Mouse (Mus musculus) gastrocnemius, adult 8-10 months (tissue): ENCODE data around the gene Gramd2. TPM values are rescaled to one million over a fixed set of nuclear protein-coding genes. Genes with fewer than 3 reads are reported as not detected.

ENCODE experiments used
- DNase-seq, 2 experiments: peaks; one replicate each; pipeline ENCODE4 v3.0.0; 2022; ENCODE audit warnings: low spot score in 2 of 2
- total RNA-seq, 4 experiments: library from RNA; stranded (reverse); gene quantifications; 2 replicates each; pipeline ENCODE4 v1.2.4; 2022

Gene Gramd2
- total RNA-seq, 4 experiments from 2014 or later: 0.27 to 0.36 TPM; not detected in 2

DNA sequence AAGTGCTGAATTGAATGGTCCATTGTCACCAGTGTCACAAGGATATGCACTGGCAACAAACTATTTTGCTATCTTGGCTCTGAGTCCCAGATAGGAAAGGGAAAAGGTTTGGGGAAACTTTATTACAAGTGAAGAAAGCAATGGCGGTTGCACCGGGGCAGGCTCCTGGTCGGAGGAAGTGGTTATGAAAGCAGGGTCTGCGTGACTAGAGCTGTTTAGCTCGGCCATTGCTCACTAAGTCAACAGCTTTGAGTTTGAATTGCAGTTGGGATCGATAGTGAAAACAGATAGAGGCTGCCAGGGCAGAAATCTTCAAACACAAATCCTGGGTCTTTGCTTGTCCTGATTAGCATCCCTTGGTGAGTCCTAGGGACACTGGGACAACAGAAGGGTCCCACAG, 12.0 kb upstream of the Gramd2 start:
- DNase-seq: no peak

DNA sequence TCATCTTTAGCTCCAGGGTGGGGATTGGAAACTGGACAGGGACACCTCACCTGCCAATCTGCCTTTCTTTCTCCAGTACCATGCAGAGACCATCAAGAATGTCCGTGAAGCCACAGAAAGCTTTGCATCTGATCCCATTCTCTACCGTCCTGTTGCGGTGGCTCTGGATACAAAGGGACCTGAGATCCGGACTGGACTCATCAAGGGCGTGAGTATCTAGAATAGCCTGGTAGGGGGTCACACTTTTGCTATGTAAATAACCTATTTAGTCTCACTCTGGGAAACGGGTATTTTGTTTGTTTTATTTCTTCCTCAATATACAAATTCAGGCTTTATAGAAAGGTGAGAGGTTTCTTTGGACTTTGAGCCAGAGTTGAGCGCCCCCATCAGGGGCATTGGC, 11.5 kb upstream of the Gramd2 start:
- no peak for DNase-seq

DNA sequence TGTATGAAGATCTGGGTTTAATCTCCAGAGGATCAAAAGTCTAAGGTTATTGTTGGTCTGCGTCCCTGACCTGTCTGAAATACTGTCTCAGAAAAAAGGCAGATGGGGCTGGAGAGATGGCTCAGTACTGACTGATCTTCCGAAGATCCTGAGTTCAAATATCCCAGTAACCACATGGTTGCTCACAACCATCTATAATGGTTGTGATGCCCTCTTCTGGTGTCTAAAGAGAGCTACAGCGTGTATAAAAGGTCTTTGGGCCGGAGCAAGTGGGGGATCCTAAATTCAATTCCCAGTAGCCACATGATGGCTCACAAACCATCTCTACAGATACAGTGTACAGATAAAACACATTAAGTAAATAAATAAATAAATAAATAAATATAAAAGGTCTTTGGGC, 10.8 kb upstream of the Gramd2 start:
- no peak for DNase-seq

- DNase-seq: peak; percentile 76 to 82
Measured at GRCm38 (mm10) chr9:59672195-59672894, 7.6 kb upstream of the Gramd2 start.

- DNase-seq: no peak
Measured at GRCm38 (mm10) chr9:59673427-59673826, 6.5 kb upstream of the Gramd2 start.

DNA sequence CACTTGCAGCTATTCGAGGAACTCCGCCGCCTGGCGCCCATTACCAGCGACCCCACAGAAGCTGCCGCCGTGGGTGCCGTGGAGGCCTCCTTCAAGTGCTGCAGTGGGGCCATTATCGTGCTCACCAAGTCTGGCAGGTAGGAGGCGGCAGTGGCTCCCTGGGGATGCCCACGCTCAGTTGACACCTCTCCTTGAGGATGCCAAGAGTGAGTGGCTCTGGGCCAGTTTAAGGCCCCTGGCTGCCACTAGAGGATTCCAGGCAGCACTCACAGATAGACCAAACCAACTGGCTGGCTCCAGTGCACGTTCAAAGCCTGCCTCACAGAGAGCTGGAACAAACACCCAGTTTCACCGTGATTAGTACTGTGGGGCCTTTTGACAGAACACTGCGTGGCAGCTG, 4.3 kb upstream of the Gramd2 start:
- DNase-seq: peak in 1 of 2 experiments; percentile 75

- no peak for DNase-seq
Measured at GRCm38 (mm10) chr9:59678313-59678712, 1.6 kb upstream of the Gramd2 start.

GRCm38 (mm10) chr9:59680534-59680875, 561 bp downstream of the Gramd2 start:
- DNase-seq: no peak

DNA sequence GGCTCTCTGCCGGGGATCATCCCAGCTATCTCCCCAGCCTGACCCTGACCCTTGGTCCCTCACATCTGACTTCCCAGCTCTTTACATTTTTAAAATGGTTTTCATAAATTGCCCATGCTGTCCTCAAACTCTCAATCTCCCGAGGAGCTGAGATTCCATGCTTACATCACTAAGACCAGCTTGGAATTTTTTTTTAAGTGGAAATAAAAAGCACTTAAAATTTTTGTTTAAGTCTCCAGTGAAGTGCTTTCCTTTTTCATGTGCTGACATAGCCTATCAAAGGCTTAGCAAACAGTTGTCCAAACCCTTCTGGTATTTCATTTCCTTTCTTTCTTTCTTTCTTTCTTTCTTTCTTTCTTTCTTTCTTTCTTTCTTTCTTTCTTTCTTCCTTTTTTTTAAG, 4.1 kb downstream of the Gramd2 start:
- DNase-seq: no peak

- no peak for DNase-seq
Measured at GRCm38 (mm10) chr9:59687416-59688046, 7.6 kb downstream of the Gramd2 start.

DNA sequence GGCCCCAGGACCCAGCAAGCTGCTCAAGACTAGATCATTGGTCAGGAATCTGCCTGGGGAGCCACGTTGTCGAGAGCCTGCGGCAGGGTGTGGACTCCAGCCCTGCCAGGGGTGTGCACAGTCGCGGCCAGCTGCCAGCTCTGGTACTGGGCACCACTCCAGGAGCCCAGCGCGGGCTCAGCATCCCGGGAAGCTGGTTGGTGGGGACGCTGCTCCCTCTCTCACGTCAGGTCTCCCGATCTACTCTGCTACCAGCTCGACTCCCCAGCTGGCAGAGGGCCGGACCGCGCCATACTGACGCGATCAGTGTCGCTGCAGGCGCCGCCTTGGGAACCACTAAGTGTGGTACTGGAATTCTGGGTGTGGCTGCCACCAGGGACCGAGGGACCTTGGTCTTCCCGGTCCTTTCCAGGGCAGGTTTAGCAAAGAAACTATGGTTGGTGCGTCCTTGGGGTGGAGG, 11.7 kb downstream of the Gramd2 start:
- peak; percentile 66 to 75 for DNase-seq

DNA sequence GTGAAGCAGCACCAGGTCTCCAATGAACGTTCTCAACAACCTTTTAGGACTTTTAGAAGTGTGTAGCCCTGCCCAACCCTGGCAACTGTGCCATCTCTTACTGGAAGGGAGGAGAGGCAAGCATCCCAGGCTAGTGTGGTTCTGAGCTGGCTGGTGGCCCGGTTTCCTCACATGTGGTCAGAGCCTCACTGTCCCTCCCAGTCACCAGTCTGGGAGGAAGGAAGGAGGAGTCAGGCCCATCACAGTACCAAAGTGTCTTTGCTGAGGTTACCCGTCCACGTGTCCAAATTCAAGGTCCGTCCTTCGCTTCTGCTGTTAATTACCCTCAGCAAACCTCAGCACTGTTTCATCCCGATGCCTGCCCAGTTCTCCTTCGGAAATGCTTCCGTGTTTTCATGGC, 12.2 kb downstream of the Gramd2 start:
- peak in 1 of 2 experiments; percentile 41 for DNase-seq

DNA sequence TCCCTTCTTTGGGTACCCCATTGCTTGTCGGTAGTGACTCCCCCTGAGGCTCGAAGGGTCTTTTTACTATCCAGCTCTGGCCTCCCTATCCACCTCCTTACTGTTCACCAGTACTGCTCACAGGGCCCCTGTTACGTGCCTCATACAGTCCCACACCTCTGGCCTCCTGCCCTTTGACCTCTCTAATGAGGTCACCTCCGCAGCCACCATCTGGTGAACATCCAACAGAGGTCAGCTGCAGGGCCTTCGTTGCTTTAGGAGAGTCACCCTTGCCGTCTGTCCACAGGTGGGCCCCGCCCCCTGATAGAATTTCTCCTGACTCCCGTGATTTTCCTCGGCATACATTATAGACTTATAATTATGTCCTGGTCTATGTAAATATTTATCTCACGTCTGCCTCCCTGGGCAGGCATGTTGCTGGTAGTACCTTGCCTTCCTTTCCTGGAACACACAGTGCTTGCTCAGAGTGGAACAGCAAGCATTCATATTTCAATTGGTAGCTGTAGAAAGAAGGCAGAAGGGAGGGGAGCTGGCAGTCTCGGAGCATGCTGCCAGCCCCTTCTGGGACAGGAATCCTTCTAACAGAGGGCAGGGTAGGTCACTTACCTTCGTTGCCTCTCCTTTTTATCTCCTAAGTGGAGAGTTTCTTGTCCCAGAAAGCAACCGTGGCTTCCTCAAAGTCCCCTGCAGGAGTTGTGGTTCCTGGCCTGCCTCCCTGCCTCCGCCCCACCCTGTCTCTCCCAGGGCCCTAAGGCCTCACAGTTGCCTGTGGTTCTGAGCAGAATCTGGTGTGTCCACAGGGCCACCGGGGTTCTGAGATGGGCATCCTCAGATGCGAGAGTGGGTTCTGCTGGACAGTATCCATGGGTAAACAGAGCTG, 14.9 kb downstream of the Gramd2 start:
- DNase-seq: no peak

GRCm38 (mm10) chr9:59695451-59695813, 15.5 kb downstream of the Gramd2 start:
- no peak for DNase-seq

DNA sequence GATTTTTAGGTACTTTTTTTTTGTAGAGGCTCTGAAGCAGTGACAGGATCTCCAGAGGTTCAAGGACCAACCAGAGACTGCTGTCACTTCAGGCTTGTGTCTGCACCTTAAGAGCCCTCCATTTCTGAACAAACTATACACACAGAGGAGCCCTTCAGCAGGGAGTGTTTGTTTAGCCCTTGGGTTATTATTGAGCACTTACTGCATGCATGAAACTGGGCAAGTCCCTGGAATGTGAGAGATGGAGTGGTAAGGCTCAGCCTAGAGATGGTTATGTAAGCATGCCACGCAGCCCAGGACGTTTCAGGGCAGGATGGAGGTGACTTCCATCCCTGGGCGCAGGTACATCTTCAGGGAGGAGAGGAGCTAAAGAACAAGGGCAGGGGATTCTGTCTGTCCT, 16.4 kb downstream of the Gramd2 start:
- DNase-seq: no peak

DNA sequence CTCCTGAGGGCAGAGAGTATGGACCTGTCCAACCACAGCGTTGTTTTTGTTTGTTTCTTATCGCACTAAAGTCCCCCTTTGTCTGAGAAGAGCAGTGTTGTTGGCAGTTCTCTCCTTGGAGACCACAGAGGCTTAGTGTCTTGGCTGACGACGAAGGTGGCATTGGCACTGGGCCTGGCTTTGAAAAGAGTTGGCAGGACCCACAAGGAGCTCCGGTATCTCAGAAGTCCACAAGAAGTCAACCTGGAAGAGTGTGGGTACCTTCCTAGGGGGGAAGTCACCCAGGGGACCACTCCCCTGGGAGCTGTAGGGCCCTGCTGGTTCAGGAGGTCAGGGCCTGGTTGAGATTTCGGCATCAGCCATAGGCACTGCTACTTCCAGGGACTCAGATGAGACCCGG, 21.1 kb downstream of the Gramd2 start:
- no peak for DNase-seq

- no peak for DNase-seq
Measured at GRCm38 (mm10) chr9:59703099-59703498, 23.2 kb downstream of the Gramd2 start.

DNA sequence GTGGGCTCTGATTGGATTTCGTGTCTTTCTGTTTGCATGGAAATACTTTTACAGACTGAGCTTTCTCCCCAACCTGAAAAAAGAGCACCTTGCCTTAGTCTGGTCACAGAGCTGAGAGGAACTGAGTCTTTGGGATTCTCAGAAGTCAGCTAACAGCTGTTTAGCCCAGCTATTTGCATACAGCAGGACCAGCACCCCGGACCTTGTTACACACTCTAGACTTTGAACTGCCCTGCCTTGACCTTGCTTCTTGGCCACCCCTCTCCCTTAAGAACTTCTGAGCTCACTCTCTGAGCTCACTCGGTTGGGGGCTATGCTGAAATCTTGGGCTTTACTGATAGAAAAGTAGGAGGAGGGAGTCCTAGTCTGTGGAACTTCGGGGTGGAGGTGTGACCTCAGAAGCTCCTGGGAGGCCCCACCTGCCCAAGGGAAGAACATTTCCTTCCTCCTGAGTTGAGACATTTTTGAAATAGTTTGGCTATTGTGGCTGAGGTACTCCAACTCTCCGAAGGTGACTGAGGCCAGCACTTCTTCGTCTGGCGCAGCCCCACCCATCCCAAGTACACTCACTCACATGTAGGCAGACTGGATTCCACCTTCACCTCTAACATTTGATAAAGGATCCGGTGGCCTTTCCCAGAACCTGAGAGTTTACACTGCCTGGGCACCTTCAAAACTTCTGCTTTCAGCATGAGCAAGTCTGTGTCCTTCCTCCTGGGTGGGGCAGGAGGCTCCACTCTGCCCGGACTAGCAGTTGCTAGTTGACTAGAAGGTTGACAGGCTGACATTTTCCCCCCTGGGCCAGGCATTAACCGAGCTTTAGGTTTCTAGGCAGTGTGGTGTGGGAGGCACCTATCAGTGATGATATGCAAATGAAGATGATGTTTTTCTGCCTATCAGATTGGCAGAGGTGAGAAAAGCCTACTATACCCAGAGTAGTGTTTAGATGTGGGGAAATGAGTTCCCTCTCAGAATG, 27.2 kb downstream of the Gramd2 start:
- DNase-seq: no peak

DNA sequence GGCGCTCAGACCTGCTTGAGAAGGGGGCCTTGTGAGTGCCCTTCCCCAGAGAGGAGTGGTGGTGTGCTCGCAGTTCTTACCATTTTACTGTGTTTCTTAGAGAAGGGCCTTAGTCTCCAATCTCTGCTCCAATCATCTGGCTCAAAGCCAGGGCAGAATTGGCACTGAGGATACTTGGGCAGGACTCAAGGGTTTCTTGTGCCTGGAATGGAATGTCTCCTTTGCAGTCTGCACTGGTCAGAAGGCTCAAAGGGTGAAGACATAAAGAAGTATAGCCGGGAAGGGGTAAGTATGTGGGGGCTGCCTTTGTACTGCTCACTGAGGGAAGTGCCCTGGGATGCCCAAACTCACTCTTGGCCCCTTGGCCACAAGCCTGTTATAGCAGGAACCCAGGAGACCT, 29.3 kb downstream of the Gramd2 start:
- peak in 1 of 2 experiments; percentile 30 for DNase-seq

- DNase-seq: no peak
Measured at GRCm38 (mm10) chr9:59716275-59716898, 36.4 kb downstream of the Gramd2 start.

DNA sequence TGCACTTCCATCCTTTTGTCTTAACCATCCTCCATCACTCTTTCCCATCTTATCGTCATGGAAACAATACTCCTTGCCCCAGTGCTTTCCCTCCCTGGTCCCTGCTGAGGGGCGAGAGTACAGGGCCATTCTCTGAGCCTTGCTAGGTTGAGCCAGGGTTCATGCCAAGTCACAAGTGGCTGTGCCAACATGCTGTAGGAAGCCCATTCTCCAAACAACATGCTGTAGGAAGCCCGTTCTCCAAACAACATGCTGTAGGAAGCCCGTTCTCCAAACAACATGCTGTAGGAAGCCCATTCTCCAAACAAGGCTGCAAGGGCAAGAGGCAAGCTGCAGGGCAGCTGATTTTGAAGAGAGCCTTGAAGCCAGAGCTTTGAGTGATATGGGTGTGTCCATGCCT, 38.3 kb downstream of the Gramd2 start:
- no peak for DNase-seq
